Mouse (Mus musculus): ENCODE data around the gene Mapt. TPM values are rescaled to one million over a fixed set of nuclear protein-coding genes. Genes with fewer than 3 reads are reported as not detected.

The Mapt gene
- polyA plus RNA-seq, 1 experiment from 2014 or later = not detected

DNA sequence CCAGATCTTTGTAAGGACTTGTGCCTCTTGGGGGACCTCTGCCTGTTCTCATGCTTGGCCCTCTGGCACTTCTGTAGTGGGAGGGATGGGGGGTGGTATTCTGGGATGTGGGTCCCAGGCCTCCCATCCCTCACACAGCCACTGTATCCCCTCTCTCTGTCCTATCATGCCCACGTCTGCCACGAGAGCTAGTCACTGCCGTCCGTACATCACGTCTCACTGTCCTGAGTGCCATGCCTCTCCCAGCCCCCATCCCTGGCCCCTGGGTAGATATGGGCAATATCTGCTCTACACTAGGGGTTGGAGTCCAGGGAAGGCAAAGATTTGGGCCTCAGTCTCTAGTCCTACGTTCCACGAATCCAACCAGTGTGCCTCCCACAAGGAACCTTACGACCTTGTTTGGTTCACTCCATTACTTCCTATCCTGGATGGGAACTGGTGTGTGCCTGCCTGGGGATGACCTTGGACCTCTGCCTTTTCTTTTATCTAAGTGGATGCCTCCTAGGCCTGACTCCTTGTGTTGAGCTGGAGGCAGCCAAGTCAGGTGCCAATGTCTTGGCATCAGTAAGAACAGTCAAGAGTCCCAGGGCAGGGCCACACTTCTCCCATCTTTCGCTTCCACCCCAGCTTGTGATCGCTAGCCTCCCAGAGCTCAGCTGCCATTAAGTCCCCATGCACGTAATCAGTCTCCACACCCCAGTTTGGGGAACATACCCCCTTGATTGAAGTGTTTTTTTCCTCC lies 98.2 kb downstream of the Mapt start:
- peaks cover 7% of the 10 kb centered on the region for H3K36me3 ChIP-seq (ENCODE audit: inconsistent target)
- no peak overlapping the region for H3K4me3 ChIP-seq (ENCODE audit: inconsistent target)
- 95% methylated on average over 11 of the region's 11 CpGs for WGBS (ENCODE audit: missing documents)
- H3K79me2 ChIP-seq (ENCODE audit: inconsistent target) = no peaks in the 10 kb centered on the region
- no peak overlapping the region for H3K27ac ChIP-seq

DNA sequence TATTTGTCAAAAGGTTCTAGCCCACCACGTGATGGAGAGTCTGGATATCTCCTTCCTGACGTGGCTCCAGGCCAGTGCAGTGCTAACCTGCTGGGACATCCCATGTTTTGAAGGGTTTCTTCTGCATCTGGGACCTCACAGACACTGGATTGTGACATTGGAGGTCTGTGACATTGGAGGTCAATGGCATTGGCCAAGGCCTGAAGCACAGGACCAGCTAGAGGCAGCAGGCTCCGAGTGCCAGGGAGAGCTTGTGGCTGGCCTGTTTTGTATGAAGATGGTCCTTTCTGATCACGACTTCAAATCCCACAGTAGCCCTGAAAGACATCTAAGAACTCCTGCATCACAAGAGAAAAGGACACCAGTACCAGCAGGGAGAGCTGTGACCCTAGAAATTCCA lies 99.0 kb downstream of the Mapt start:
- WGBS (ENCODE audit: missing documents) = 100% methylated on average over 4 of the region's 4 CpGs
- H3K4me3 ChIP-seq (ENCODE audit: inconsistent target) = no peak overlapping the region
- no peak overlapping the region for H3K27ac ChIP-seq
- H3K79me2 ChIP-seq (ENCODE audit: inconsistent target) = no peaks in the 10 kb centered on the region
- H3K36me3 ChIP-seq (ENCODE audit: inconsistent target) = peaks cover 15% of the 10 kb centered on the region

DNA sequence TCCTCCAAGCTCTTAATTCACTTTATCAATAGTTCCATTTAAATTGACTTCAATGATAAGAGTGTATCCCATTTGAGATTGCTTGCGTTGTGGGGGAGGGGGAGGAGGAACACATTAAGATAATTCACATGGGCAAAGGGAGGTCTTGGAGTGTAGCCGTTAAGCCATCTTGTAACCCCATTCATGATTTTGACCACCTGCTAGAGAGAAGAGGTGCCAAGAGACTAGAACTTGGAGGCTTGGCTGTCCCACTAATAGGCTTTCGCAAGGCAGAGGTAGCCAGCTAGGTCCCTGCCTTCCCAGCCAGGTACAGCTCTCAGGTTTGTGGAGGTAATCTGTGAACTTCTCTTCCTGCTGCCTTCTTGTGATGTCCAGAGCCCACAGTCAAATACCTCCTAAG lies 100.0 kb downstream of the Mapt start:
- Histone ChIP-seq H3K79me2 (ENCODE audit: inconsistent target) (no peaks in the 10 kb centered on the region), H3K27ac (no peak overlapping the region), H3K36me3 (ENCODE audit: inconsistent target) (peaks cover 25% of the 10 kb centered on the region), H3K4me3 (ENCODE audit: inconsistent target) (no peak overlapping the region)
- 89% methylated on average over 3 of the region's 3 CpGs for WGBS (ENCODE audit: missing documents)

DNA sequence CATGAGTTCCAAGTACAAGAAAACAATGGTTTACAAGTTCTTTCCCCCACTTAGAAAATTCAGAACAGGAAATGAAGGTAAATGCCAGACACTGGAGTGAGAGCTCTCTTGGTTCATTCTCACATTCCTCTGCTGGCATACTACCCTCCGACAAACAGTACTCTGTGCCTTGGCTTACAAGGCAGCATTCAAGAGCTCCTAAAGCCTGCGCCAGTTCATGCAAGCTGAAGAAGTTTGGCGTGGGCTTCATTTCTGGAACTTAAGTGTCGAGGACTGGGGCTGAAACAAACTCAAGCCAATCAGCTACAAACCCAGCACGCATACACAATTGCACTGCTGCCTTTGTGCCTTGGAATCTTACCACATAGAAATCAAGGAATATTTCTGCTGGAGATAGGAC lies 100.9 kb downstream of the Mapt start:
- Histone ChIP-seq H3K36me3 (ENCODE audit: inconsistent target) (peaks cover 31% of the 10 kb centered on the region), H3K79me2 (ENCODE audit: inconsistent target) (no peaks in the 10 kb centered on the region), H3K27ac (no peak overlapping the region), H3K4me3 (ENCODE audit: inconsistent target) (no peak overlapping the region)
- WGBS (ENCODE audit: missing documents) = 94% methylated on average over 5 of the region's 5 CpGs

DNA sequence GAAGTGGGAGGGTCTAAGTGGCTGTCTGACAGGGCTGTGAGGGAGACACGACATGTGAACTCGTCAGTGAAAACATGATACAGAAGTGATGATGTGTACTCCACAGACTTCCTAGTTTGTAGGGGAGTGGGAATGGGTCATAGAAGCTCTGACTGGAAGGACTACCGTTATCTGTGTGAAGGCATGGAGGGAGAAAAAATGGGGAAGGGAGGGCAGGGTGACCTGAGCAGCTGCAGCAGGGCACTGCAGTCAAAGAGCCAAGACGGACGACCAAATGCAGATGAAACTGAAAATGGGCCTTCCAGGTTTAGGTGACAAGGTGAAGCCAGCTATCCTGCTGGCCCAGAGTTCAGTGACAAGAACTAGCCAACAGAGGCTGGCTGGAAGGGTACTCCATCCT lies 102.9 kb downstream of the Mapt start:
- H3K4me3 ChIP-seq (ENCODE audit: inconsistent target) = no peak overlapping the region
- 80% methylated on average over 5 of the region's 5 CpGs for WGBS (ENCODE audit: missing documents)
- no peaks in the 10 kb centered on the region for H3K79me2 ChIP-seq (ENCODE audit: inconsistent target)
- H3K36me3 ChIP-seq (ENCODE audit: inconsistent target) = peaks cover 50% of the 10 kb centered on the region
- H3K27ac ChIP-seq = no peak overlapping the region

DNA sequence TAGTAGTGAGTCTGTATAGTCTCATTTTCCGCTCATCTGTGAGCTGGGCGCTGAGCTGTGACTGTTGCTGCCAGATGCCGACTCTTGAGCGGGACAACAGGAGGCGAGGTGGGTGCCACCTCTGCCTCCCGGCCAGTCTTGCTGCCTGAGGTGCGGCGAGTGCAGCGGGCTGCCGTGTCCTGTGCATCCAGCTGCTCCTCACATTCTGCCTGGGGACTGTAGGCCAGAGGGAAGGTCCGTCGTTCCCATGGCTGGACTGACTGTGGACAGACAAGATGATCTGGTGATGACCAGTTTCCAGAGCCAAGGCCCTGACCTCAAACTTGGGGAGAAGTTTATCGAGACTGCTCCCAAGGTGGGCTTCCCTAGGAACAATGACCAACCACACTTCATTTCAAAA lies 103.8 kb downstream of the Mapt start:
- WGBS (ENCODE audit: missing documents) = 97% methylated on average over 12 of the region's 13 CpGs
- Histone ChIP-seq H3K27ac (no peak overlapping the region), H3K4me3 (ENCODE audit: inconsistent target) (no peak overlapping the region), H3K79me2 (ENCODE audit: inconsistent target) (no peaks in the 10 kb centered on the region), H3K36me3 (ENCODE audit: inconsistent target) (peaks cover 57% of the 10 kb centered on the region)

DNA sequence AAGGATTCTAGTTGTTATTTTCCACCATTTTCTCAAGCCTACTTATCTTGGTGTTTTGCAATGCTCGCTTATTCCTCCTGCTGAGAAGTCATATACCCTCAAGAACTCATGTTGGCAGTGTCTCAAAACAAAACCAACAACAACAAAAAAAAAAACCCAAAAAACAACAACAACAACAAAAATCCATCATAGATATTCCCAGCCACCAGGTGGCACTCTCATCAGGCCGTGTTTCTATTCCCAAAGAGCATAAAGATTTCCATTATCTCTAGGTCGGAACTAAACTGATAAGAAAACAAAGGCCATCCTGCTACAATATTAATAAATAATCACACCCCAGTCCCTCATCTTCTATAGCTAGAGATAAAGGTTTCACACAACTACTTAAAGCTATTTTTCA lies 115.7 kb downstream of the Mapt start:
- H3K4me3 ChIP-seq (ENCODE audit: inconsistent target) = no peak overlapping the region
- peaks cover 42% of the 10 kb centered on the region for H3K36me3 ChIP-seq (ENCODE audit: inconsistent target)
- peaks cover 63% of the 10 kb centered on the region; the same call in 1 of the 2 replicates for H3K79me2 ChIP-seq (ENCODE audit: inconsistent target)
- WGBS (ENCODE audit: missing documents) = 87% methylated on average over 3 of the region's 3 CpGs
- no peak overlapping the region for H3K27ac ChIP-seq

DNA sequence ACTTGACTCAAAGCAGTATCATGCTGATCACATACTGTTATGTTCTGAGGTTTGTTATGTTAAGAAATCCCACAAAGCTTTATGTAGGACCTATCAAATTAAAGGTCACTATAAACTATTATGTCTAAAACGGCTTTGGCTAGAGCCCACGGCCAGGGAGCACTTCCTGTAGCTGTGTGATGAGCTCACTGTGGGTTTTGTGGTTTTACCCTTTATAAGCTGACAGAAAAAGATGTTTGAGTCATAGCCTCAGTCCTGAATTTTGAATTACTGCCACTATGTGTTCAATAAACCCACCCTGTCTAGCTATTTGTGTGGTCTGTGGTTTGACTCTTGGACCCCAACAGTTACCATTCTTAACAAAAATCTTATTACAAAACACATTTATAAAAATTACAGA lies 130.6 kb downstream of the Mapt start:
- 0% methylated on average over 2 of the region's 2 CpGs for WGBS (ENCODE audit: missing documents)
- peak overlapping the region; percentile 69 for H3K27ac ChIP-seq
- no peak overlapping the region for H3K4me3 ChIP-seq (ENCODE audit: inconsistent target)
- H3K36me3 ChIP-seq (ENCODE audit: inconsistent target) = peaks cover 8% of the 10 kb centered on the region; the same call in 1 of the 2 replicates
- peaks cover 88% of the 10 kb centered on the region for H3K79me2 ChIP-seq (ENCODE audit: inconsistent target)

DNA sequence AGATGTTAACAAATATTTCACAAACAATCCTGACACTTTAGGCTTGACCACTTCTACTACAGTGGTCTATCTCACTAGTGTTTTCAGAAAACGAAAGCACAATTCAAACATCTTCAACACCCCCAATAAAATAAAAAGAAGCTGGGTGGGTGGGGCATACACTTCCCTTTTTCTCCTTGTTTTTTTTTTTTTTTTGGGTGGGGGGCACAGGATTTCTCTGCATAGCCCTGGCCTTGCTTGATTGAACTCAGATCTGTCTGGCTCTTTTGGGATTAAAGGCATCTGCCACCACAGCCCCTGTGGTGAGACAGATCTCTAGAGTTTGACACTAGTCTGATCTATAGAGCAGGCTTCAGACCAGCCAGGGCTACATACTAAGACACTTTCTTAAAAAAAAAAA lies 131.5 kb downstream of the Mapt start:
- 42% methylated on average over 1 of the region's 1 CpGs for WGBS (ENCODE audit: missing documents)
- H3K27ac ChIP-seq = peak overlapping the region; percentile 69
- peaks cover 79% of the 10 kb centered on the region for H3K79me2 ChIP-seq (ENCODE audit: inconsistent target)
- H3K4me3 ChIP-seq (ENCODE audit: inconsistent target) = no peak overlapping the region
- H3K36me3 ChIP-seq (ENCODE audit: inconsistent target) = peaks cover 7% of the 10 kb centered on the region; the same call in 1 of the 2 replicates

DNA sequence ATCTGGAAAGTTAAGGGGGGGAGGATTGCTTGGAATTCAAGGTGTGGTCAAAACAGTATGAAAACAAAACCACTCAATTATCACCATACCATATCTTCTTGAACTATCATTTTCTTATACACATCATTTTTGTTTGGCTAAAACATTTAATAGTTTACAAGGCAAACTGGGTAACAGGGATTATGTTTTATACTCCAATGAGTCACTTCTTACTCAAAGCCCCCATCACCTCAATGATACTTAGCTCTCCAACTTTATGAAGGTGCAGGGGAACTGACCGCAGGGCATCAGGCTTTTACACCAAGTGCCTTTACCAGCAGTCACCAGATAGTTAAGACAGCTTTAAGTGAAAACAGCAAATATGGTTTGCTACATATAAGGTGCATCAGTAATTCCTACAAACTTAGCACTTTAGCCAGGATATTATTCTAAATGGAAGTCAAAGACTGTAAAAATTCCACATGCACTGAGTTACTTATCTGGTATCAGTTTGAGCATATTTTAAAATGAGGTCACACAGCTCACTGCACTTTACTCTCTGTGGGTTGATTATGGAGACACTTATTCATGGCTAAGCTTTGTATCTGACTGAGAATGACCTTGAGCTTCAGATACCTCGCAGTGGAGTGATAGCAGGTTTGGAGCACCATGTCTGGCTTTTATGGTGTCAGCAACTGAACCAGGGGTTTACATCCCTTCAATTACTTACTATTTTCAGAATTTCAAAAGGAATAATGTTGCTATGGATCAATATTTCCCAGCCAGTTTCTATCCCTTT lies 132.8 kb downstream of the Mapt start:
- Histone ChIP-seq H3K36me3 (ENCODE audit: inconsistent target) (peaks cover 7% of the 10 kb centered on the region; the same call in 1 of the 2 replicates), H3K27ac (no peak overlapping the region), H3K79me2 (ENCODE audit: inconsistent target) (peaks cover 72% of the 10 kb centered on the region), H3K4me3 (ENCODE audit: inconsistent target) (no peak overlapping the region)
- WGBS (ENCODE audit: missing documents) = 89% methylated on average over 2 of the region's 2 CpGs

DNA sequence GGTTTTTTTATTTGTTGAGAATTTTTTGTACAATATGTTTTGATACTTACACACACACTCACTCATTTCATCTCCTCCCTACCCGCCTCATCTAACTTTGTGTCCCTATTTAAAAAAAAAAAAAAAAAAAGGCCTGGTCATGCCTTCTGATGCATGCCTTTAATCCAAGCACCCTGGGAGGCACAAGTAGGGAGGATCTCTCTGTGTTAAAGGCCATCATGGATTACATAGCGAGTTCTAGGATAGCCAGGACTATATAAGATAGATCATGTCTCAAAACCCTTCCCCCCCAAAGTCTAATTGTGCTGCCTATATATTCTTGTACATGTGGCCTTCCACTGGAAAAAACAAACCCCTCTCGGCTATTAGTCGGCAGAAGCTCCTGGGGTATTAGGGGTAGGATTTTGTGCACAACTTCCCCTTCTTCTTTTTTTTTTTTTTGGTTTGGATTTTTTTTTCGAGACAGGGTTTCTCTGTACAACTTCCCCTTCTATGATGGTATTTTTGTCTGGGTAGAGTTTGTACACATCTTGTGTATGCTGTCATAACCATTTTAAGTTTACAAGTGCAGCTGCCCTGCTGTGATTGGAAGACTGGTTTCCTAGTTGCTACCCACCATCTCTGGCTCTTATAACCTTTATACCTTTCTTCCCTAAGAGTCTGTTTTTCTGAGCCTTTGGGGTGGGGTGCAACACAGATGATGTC lies 136.4 kb downstream of the Mapt start:
- Histone ChIP-seq H3K27ac (peak overlapping the region; percentile 92), H3K79me2 (ENCODE audit: inconsistent target) (peaks cover 82% of the 10 kb centered on the region), H3K4me3 (ENCODE audit: inconsistent target) (no peak overlapping the region), H3K36me3 (ENCODE audit: inconsistent target) (peaks cover 8% of the 10 kb centered on the region; the same call in 1 of the 2 replicates)
- 19% methylated on average over 5 of the region's 5 CpGs for WGBS (ENCODE audit: missing documents)

DNA sequence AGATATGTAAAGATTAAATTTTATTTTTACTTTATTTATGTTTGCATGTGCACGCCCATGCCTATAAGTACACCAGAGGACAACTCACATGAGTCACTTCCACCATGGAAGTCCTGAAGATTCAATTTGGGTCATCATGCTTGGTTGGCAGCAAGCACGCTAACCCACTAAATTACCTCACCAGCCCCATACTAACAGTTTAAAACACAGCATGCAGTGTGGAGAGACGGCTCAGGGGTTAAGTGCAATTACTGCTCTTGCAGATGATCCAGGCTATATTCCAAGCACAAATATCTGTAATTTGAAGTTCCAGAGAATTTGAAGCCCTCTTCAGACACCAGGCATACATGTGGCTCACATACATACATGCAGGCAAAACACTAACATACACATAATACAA lies 145.1 kb downstream of the Mapt start:
- Histone ChIP-seq H3K27ac (no peak overlapping the region), H3K36me3 (ENCODE audit: inconsistent target) (peaks cover 5% of the 10 kb centered on the region; the same call in 1 of the 2 replicates), H3K79me2 (ENCODE audit: inconsistent target) (peaks cover 100% of the 10 kb centered on the region), H3K4me3 (ENCODE audit: inconsistent target) (no peak overlapping the region)
- WGBS (ENCODE audit: missing documents) = 92% methylated on average over 3 of the region's 3 CpGs

DNA sequence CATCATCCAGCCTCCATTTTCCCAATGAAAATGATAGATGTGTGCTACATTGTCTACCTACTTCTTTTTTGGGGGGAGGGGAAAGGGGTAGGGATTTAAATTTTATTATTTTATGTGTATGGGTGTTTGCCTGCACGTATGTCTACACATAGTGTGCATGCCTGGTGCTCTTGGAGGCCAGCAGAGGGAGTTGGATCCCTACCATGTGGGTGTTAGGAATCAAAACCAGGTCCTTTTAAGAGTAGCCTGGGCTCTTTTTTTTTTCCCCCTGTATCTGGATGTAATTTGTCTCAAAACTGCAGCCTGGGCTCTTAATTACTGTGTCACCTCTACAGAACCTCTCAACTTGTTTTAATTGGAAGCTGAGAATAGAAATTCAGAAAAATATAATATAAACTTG lies 148.4 kb downstream of the Mapt start:
- no peaks in the 10 kb centered on the region; the same call in 1 of the 2 replicates for H3K36me3 ChIP-seq (ENCODE audit: inconsistent target)
- no peak overlapping the region for H3K4me3 ChIP-seq (ENCODE audit: inconsistent target)
- no peak overlapping the region for H3K27ac ChIP-seq
- peaks cover 100% of the 10 kb centered on the region for H3K79me2 ChIP-seq (ENCODE audit: inconsistent target)
- 100% methylated on average over 1 of the region's 1 CpGs for WGBS (ENCODE audit: missing documents)

Data from macrophage (primary cell).